Mouse (Mus musculus) cortical plate, adult 2 months (tissue): ENCODE results near the gene Aig1.

Experiments
- CTCF ChIP-seq: fragments of 200-500 bp; IDR thresholded peaks from 2 replicates; pipeline ENCODE4 v1.5.1; 2011; ENCODE audit warnings: mild to moderate bottlenecking, control low read depth, low read length; ENCODE audit not compliant: insufficient read depth; ENCODE audit errors: extremely low read depth
- POLR2A ChIP-seq: fragments of 200-500 bp; IDR thresholded peaks from 2 replicates; pipeline ENCODE4 v1.6.1; 2011; ENCODE audit warnings: mild to moderate bottlenecking, low read length, control low read depth; ENCODE audit not compliant: insufficient read depth; ENCODE audit errors: extremely low read depth

DNA sequence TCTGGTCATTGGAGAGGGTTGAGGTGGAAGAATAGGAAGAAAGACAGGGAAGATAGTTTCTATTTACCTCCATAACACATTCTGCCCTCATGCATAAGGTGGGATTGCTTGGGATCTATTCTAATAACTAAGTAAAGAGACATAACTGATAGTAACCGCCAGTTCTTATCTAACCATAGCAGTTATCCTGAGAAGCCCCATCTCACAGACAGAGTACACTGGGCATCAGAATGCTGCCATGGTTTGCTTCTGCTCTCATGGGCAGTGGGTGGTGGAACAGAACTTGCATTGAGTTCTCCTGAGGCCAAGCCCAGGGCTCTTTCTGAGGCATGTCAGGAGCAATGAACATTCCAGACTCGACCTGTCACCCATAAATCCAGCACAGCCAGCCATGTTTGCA lies 105.6 kb downstream of the Aig1 start:
- TF ChIP-seq CTCF: no peak
- no peak for TF ChIP-seq POLR2A
